Mouse (Mus musculus): ENCODE measurements around the gene Ror1. TPM values are rescaled to one million over a fixed set of nuclear protein-coding genes. Genes with fewer than 3 reads are reported as not detected.

Gene Ror1
- polyA plus RNA-seq, 1 experiment from 2014 or later: 0.37 TPM

DNA sequence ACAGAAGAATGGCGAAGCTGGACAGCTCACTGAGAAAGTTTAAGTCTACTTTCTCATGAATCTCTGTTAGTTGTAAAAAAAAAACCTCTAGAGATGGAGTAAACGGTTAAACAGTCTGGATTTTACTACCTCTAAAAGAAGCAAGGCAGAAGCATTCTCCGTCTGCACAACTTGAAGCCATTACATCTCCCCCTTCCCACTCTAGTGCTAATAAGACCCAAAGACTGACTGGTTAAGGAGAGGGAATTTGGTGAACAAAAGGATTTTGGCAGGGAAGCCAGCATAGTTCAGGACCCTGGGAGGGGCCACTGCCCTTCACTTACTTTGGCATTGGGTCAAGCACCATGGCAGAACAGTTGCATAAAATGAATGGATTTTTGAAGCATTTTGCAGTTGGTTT is 35.8 kb upstream of the Ror1 start:
- H3K4me2 ChIP-seq (ENCODE audit: low read depth, low read length): no peak overlapping the region
- no peak overlapping the region for H3K27ac ChIP-seq (ENCODE audit: low read length)
- no peaks in the 10 kb centered on the region for H3K27me3 ChIP-seq (ENCODE audit: control insufficient read depth, insufficient read depth, low read depth, low read length)
- H3K36me3 ChIP-seq (ENCODE audit: control insufficient read depth, insufficient read depth): no peaks in the 10 kb centered on the region
- no peaks in the 10 kb centered on the region for H3K4me1 ChIP-seq (ENCODE audit: control insufficient read depth, low read depth, low read length)
- 57% methylated on average over 3 of the region's 3 CpGs for WGBS (ENCODE audit: insufficient replicate concordance)
- H3K9ac ChIP-seq (ENCODE audit: low read depth, low read length): no peak overlapping the region
- no peak overlapping the region for H3K4me3 ChIP-seq (ENCODE audit: low read depth, low read length)
- no peak for ATAC-seq (ENCODE audit: low read depth)
- H3K9me3 ChIP-seq (replicated peaks; ENCODE audit: control insufficient read depth, low read length): no peaks in the 10 kb centered on the region

DNA sequence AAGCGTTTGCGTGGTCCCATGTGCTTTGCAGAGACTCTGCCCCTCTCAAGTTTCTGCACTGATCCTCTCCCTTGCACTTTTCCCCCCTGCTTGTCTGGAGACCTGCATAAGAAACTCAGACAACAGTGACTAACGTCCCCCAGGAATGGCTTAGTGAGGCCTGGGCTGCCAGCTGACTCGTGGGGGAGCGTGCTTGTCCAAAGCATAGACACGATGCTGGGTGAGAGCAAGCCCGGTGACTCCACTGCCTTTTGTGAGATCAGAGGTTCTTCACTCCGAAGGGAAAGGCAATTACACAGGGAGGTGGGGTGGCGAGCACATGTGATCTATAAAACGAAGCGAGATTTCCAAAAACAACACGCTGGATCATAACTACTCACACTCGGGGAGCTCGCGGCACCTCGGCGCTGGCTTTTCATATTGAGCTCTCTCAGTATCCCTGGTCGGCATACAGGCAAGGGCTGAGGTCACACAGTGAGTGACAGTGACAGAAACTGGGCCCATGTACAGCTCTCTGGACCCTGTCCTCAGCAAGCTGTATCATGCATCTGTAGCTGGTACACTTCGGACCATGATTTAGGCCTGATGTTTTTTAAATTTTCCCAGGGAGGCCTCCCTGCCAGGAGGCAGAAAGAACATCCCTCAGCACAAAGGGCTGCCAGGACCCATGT is 34.1 kb upstream of the Ror1 start:
- no peak for ATAC-seq (ENCODE audit: low read depth)
- H3K9me3 ChIP-seq (replicated peaks; ENCODE audit: control insufficient read depth, low read length): no peaks in the 10 kb centered on the region
- WGBS (ENCODE audit: insufficient replicate concordance): 76% methylated on average over 19 of the region's 19 CpGs
- no peaks in the 10 kb centered on the region for H3K36me3 ChIP-seq (ENCODE audit: control insufficient read depth, insufficient read depth)
- H3K4me2 ChIP-seq (ENCODE audit: low read depth, low read length): no peak overlapping the region
- no peak overlapping the region for H3K4me3 ChIP-seq (ENCODE audit: low read depth, low read length)
- no peaks in the 10 kb centered on the region for H3K27me3 ChIP-seq (ENCODE audit: control insufficient read depth, insufficient read depth, low read depth, low read length)
- no peak overlapping the region for H3K27ac ChIP-seq (ENCODE audit: low read length)
- no peak overlapping the region for H3K9ac ChIP-seq (ENCODE audit: low read depth, low read length)
- no peaks in the 10 kb centered on the region for H3K4me1 ChIP-seq (ENCODE audit: control insufficient read depth, low read depth, low read length)

DNA sequence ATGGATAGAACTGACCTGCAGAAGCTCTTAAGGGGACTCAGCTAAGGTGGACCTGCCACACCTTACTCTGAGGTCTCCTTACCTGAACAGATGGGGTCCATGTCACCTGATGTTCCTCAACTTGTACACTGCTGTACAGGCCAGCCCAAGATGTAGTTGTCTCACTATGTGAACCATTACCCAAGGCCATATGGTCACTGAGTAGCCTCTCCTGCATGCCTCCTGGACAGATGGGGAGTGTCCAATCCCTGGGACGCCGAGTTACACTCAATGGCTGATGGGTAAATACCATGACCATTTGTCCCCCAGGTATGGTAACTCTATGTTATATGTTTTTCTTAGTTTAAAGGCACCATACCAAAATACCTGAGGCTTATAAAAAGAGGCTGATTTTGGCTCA is 29.9 kb upstream of the Ror1 start:
- H3K27me3 ChIP-seq (ENCODE audit: control insufficient read depth, insufficient read depth, low read depth, low read length): no peaks in the 10 kb centered on the region
- 58% methylated on average over 2 of the region's 2 CpGs for WGBS (ENCODE audit: insufficient replicate concordance)

DNA sequence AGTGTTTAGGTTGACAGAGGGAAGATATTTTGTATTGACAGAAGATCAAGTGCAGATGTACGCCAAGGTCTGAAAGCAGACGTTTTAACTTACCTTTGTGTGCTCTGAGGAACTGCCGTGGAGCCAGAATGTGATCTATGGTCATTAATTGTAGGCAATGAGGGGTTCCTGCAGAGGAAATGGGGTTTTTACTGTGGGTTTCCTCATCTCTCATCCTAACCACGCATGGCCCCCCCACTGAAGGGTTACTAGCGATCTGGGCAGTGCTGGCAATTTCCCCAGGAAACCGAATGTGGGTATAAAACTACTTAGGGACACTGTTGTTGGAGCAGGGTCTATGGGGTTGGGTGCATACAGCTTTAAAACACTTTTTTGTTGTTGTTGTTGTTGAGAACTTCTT is 25.5 kb upstream of the Ror1 start:
- no peak overlapping the region for H3K27ac ChIP-seq (ENCODE audit: low read length)
- no peaks in the 10 kb centered on the region for H3K27me3 ChIP-seq (ENCODE audit: control insufficient read depth, insufficient read depth, low read depth, low read length)
- H3K4me2 ChIP-seq (ENCODE audit: low read depth, low read length): no peak overlapping the region
- WGBS (ENCODE audit: insufficient replicate concordance): 13% methylated on average over 6 of the region's 6 CpGs
- H3K9ac ChIP-seq (ENCODE audit: low read depth, low read length): no peak overlapping the region
- H3K36me3 ChIP-seq (ENCODE audit: control insufficient read depth, insufficient read depth): no peaks in the 10 kb centered on the region
- no peaks in the 10 kb centered on the region for H3K4me1 ChIP-seq (ENCODE audit: control insufficient read depth, low read depth, low read length)
- no peak for ATAC-seq (ENCODE audit: low read depth)
- no peaks in the 10 kb centered on the region for H3K9me3 ChIP-seq (replicated peaks; ENCODE audit: control insufficient read depth, low read length)
- no peak overlapping the region for H3K4me3 ChIP-seq (ENCODE audit: low read depth, low read length)

More for the DNA sequence above, 29.9 kb upstream of the Ror1 start:
- H3K4me1 ChIP-seq (ENCODE audit: control insufficient read depth, low read depth, low read length): no peaks in the 10 kb centered on the region
- no peak overlapping the region for H3K4me3 ChIP-seq (ENCODE audit: low read depth, low read length)
- no peaks in the 10 kb centered on the region for H3K9me3 ChIP-seq (replicated peaks; ENCODE audit: control insufficient read depth, low read length)
- no peak for ATAC-seq (ENCODE audit: low read depth)
- no peak overlapping the region for H3K9ac ChIP-seq (ENCODE audit: low read depth, low read length)
- no peaks in the 10 kb centered on the region for H3K36me3 ChIP-seq (ENCODE audit: control insufficient read depth, insufficient read depth)
- no peak overlapping the region for H3K4me2 ChIP-seq (ENCODE audit: low read depth, low read length)
- no peak overlapping the region for H3K27ac ChIP-seq (ENCODE audit: low read length)

DNA sequence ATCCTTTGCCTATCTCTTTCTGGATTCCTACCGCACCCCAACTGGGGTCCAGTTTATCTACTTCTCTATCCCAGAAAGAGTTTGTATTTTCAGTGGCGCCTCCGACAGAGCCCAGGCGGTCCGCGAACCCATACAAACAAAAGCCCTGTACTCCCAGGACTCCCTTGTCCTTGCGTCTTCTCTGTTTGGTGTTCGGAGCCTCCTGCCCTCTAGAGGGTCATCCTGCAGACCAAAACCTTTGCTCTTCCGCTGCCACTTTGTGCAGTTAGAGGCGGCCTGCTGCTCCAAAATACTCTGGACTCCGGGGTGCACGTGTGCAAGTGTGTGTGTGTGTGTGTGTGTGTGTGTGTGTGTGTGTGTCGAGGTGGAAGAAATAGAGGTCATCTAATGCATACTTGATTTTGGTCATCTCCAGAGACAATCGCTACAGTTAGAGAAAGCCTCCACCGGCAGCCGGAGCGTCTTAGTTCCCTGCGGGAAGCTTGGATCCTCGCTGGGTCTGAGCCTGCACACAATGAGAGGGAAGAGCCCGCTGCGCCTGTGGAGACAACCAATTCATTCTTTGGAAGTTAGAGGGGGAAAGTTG is 1.1 kb downstream of the Ror1 start:
- Histone ChIP-seq H3K4me3 (ENCODE audit: low read depth, low read length) (peak overlapping the region; percentile 58), H3K9me3 (replicated peaks; ENCODE audit: control insufficient read depth, low read length) (no peaks in the 10 kb centered on the region), H3K9ac (ENCODE audit: low read depth, low read length) (no peak overlapping the region), H3K4me2 (ENCODE audit: low read depth, low read length) (peak overlapping the region; percentile 58), H3K27me3 (ENCODE audit: control insufficient read depth, insufficient read depth, low read depth, low read length) (peaks cover 22% of the 10 kb centered on the region), H3K4me1 (ENCODE audit: control insufficient read depth, low read depth, low read length) (no peaks in the 10 kb centered on the region), H3K27ac (ENCODE audit: low read length) (no peak overlapping the region), H3K36me3 (ENCODE audit: control insufficient read depth, insufficient read depth) (no peaks in the 10 kb centered on the region)
- ATAC-seq (ENCODE audit: low read depth): no peak
- 5% methylated on average over 21 of the region's 21 CpGs for WGBS (ENCODE audit: insufficient replicate concordance)

DNA sequence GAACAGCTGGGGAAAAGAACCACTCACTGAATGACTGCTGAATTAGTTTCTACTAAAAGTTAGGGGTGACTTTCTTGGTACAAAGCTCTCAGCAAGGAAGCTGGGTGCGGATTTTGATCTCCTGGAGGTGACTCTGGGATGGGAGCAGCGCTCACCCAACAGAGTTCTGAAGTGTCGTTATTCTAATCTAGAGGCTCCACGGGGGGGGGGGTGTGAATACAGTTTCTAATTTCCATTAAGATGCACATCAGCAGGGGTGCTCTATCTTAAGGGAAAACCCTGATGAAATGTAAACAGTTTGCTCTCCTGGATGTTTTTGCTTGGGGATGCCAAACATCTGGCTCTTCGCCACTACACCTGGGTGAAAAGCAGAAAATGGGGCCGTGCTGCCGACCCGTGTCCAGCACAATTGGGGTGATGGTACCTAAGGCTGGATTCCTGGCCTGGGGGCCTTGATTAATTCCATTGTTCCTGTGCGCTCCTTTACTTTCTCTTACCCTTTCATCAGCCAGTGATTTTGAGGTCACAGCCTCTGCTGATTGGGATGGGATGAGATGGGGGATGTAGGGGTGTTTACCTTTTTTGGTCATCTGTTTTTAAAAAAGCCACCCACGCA is 1.9 kb downstream of the Ror1 start:
- no peak overlapping the region for H3K4me3 ChIP-seq (ENCODE audit: low read depth, low read length)
- WGBS (ENCODE audit: insufficient replicate concordance): 28% methylated on average over 10 of the region's 10 CpGs
- H3K27me3 ChIP-seq (ENCODE audit: control insufficient read depth, insufficient read depth, low read depth, low read length): peaks cover 22% of the 10 kb centered on the region
- no peaks in the 10 kb centered on the region for H3K9me3 ChIP-seq (replicated peaks; ENCODE audit: control insufficient read depth, low read length)
- H3K9ac ChIP-seq (ENCODE audit: low read depth, low read length): no peak overlapping the region
- no peaks in the 10 kb centered on the region for H3K4me1 ChIP-seq (ENCODE audit: control insufficient read depth, low read depth, low read length)
- H3K36me3 ChIP-seq (ENCODE audit: control insufficient read depth, insufficient read depth): no peaks in the 10 kb centered on the region
- no peak overlapping the region for H3K4me2 ChIP-seq (ENCODE audit: low read depth, low read length)
- no peak for ATAC-seq (ENCODE audit: low read depth)
- H3K27ac ChIP-seq (ENCODE audit: low read length): no peak overlapping the region

DNA sequence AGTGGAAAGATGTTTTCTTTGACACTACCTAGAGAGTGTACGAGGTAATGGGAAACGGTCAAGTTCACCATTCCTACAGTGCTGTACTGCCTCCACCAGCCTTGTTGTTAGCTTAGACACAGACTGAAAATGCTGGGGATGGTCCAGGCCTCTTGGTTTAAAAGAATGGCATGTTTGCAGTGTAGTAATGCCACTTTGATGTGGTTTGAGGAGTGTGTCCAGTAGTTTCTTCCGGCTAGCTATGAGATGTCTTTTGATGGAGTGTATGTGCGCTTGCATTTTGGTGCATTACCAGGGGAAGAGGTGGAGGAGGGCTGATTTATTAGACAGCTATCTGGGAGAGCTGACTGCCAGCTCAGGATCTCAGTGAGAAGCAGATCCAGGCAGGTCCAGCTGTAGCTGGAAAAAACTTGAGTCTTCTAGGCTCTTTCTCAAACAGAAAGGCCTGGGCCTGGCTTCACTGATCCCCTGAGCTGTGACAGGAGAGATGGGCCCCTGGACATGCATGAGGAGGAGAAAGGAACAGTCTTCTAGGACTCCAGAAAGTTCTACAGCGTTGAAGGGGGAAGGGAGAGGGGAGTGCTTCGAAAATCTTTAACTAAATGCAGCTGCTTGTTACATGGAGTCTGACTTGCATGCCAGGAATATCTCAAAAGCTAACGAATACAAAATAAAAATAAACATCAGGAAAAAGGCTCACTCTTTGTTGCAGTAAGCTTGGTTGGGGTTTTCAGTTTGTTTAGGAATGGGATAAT is 5.7 kb downstream of the Ror1 start:
- H3K4me1 ChIP-seq (ENCODE audit: control insufficient read depth, low read depth, low read length): no peaks in the 10 kb centered on the region
- H3K4me3 ChIP-seq (ENCODE audit: low read depth, low read length): no peak overlapping the region
- no peak overlapping the region for H3K27ac ChIP-seq (ENCODE audit: low read length)
- H3K9ac ChIP-seq (ENCODE audit: low read depth, low read length): no peak overlapping the region
- no peaks in the 10 kb centered on the region for H3K36me3 ChIP-seq (ENCODE audit: control insufficient read depth, insufficient read depth)
- WGBS (ENCODE audit: insufficient replicate concordance): 57% methylated on average over 7 of the region's 7 CpGs
- no peak for ATAC-seq (ENCODE audit: low read depth)
- H3K4me2 ChIP-seq (ENCODE audit: low read depth, low read length): no peak overlapping the region
- H3K27me3 ChIP-seq (ENCODE audit: control insufficient read depth, insufficient read depth, low read depth, low read length): peaks cover 14% of the 10 kb centered on the region
- H3K9me3 ChIP-seq (replicated peaks; ENCODE audit: control insufficient read depth, low read length): no peaks in the 10 kb centered on the region

DNA sequence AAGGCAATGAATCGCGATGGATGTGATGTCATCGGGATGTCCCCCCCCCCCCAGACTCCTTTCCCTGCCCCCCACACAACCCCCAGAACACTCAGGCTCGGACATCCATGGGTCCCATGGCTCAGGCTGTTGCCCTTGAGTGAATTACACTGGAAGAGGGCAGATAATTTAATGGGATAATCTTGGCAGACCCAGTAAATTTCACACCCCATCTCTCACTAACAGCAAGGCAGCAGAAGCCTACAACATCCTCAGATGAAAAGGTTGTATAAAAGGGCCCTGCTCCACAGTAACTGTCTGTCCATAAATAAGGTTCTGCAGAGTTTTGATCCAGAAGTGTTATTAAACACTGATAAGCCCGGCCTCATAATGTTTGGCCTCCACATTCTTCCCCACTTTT is 6.3 kb downstream of the Ror1 start:
- 50% methylated on average over 5 of the region's 5 CpGs for WGBS (ENCODE audit: insufficient replicate concordance)
- H3K4me3 ChIP-seq (ENCODE audit: low read depth, low read length): no peak overlapping the region
- no peak overlapping the region for H3K4me2 ChIP-seq (ENCODE audit: low read depth, low read length)
- no peak overlapping the region for H3K9ac ChIP-seq (ENCODE audit: low read depth, low read length)
- ATAC-seq (ENCODE audit: low read depth): no peak
- H3K4me1 ChIP-seq (ENCODE audit: control insufficient read depth, low read depth, low read length): no peaks in the 10 kb centered on the region
- H3K27me3 ChIP-seq (ENCODE audit: control insufficient read depth, insufficient read depth, low read depth, low read length): peaks cover 8% of the 10 kb centered on the region
- H3K36me3 ChIP-seq (ENCODE audit: control insufficient read depth, insufficient read depth): no peaks in the 10 kb centered on the region
- H3K27ac ChIP-seq (ENCODE audit: low read length): no peak overlapping the region
- H3K9me3 ChIP-seq (replicated peaks; ENCODE audit: control insufficient read depth, low read length): no peaks in the 10 kb centered on the region

DNA sequence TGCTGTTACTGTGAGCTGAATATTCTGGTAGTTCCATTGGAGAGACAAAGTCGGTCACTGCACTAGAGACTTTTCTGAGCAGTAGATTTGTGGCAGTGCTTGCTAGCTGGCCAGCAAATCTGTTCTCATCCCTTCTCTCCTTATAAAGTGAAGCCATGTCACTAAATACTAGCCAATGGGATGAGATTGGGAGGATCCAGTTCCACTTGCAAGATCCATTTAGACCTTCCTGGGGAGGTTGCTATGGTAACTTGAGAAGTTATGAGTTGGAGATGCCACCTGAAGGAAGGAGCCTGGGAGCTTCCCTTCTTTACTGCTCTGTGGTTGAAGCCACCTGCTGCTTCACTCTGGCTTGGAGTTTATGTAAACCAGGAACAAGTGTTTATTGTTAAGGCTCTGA is 8.7 kb downstream of the Ror1 start:
- Histone ChIP-seq H3K4me2 (ENCODE audit: low read depth, low read length) (no peak overlapping the region), H3K9ac (ENCODE audit: low read depth, low read length) (no peak overlapping the region), H3K27ac (ENCODE audit: low read length) (no peak overlapping the region), H3K27me3 (ENCODE audit: control insufficient read depth, insufficient read depth, low read depth, low read length) (no peaks in the 10 kb centered on the region), H3K4me1 (ENCODE audit: control insufficient read depth, low read depth, low read length) (no peaks in the 10 kb centered on the region), H3K9me3 (replicated peaks; ENCODE audit: control insufficient read depth, low read length) (no peaks in the 10 kb centered on the region), H3K4me3 (ENCODE audit: low read depth, low read length) (no peak overlapping the region), H3K36me3 (ENCODE audit: control insufficient read depth, insufficient read depth) (no peaks in the 10 kb centered on the region)
- ATAC-seq (ENCODE audit: low read depth): no peak
- WGBS (ENCODE audit: insufficient replicate concordance): 68% methylated on average over 1 of the region's 1 CpGs

Data from liver, embryonic 16.5 days (tissue).